Mouse (Mus musculus) intestine, embryonic 15.5 days (tissue): ENCODE measurements around the gene Gm5475. TPM values are rescaled to one million over a fixed set of nuclear protein-coding genes. Genes with fewer than 3 reads are reported as not detected.

Experiments
- ATAC-seq: fragments of 200-750 bp; cut with Nextera tagmentation; 2 replicates; pipeline ENCODE4 v1.8.0; 2017; ENCODE audit warnings: moderate TSS enrichment, moderate library complexity
- H3K27ac ChIP-seq: fragments of 300-500 bp; sonication (generic); 2 replicates; pipeline ENCODE4 v1.5.1; 2015; ENCODE audit warnings: mild to moderate bottlenecking, inconsistent platforms
- H3K27me3 ChIP-seq: fragments of 300-500 bp; sonication (generic); replicated peaks from 2 replicates; pipeline ENCODE4 v1.6.1; 2015; ENCODE audit warnings: inconsistent platforms
- H3K36me3 ChIP-seq: fragments of 300-500 bp; sonication (generic); 2 replicates; pipeline ENCODE4 v1.6.1; 2015; ENCODE audit warnings: inconsistent platforms
- H3K4me1 ChIP-seq: fragments of 300-500 bp; sonication (generic); replicated peaks from 2 replicates; pipeline ENCODE4 v1.6.1; 2015; ENCODE audit warnings: inconsistent platforms
- H3K4me2 ChIP-seq: fragments of 300-500 bp; sonication (generic); replicated peaks from 2 replicates; pipeline ENCODE4 v1.6.1; 2015; ENCODE audit warnings: mild to moderate bottlenecking, inconsistent platforms
- H3K4me3 ChIP-seq: fragments of 300-500 bp; sonication (generic); replicated peaks from 2 replicates; pipeline ENCODE4 v1.5.1; 2015; ENCODE audit warnings: inconsistent platforms
- H3K9ac ChIP-seq: fragments of 300-500 bp; sonication (generic); 2 replicates; pipeline ENCODE4 v1.6.1; 2015; ENCODE audit warnings: inconsistent platforms
- H3K9me3 ChIP-seq: fragments of 300-500 bp; sonication (generic); 2 replicates; pipeline ENCODE4 v1.6.1; 2016; ENCODE audit warnings: inconsistent platforms
- WGBS: fragments of 180-500 bp; shearing (Covaris S2); methylation state at CpG from one replicate; pipeline ENCODE4 v1.1.7; 2015; 5-methylcytosine and 5-hydroxymethylcytosine counted together
- polyA plus RNA-seq: library from polyadenylated mRNA; unstranded; fragments of >200 nt; fragmentation: Nextera tagmentation; extraction: Ambion mirVana; gene quantifications from 2 replicates; pipeline ENCODE4 v1.2.1, GENCODE M21; 2015

Gm5475 gene
- polyA plus RNA-seq, 1 experiment from 2014 or later: 0.19 TPM

DNA sequence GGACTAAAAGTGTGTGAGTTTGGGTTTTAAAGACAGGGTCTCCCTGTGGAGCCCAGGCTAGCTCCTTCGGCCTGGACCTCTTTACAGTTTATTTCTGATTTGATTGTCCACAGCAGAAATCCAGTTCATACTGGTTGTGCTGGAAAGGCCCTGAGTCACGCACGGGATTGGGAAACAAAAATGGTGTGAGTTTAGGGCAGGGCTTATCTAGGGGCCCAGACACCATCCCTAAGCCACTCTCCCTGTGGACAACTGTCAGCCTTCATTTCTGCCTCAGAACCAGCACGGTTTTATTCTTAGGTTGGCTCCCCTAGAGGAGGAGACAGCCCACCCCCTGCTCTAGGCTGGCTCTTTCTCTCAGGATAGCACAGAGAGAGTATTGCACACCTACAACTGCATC is 11.3 kb downstream of the Gm5475 start:
- H3K4me3 ChIP-seq: no peak overlapping the region
- no peak for ATAC-seq
- no peak overlapping the region for H3K27ac ChIP-seq
- WGBS: 73% methylated on average over 4 of the region's 4 CpGs
- no peaks in the 10 kb centered on the region for H3K9me3 ChIP-seq
- H3K4me2 ChIP-seq: no peak overlapping the region
- no peak overlapping the region for H3K9ac ChIP-seq
- no peaks in the 10 kb centered on the region for H3K4me1 ChIP-seq
- H3K27me3 ChIP-seq: no peaks in the 10 kb centered on the region
- H3K36me3 ChIP-seq: no peaks in the 10 kb centered on the region

- no peak overlapping the region for H3K4me3 ChIP-seq
- no peaks in the 10 kb centered on the region for H3K27me3 ChIP-seq
- no peaks in the 10 kb centered on the region for H3K36me3 ChIP-seq
- no peaks in the 10 kb centered on the region for H3K9me3 ChIP-seq
- 56% methylated on average over 4 of the region's 4 CpGs for WGBS
- peak overlapping the region; percentile 42 for H3K27ac ChIP-seq
- H3K4me1 ChIP-seq: no peaks in the 10 kb centered on the region
- no peak overlapping the region for H3K9ac ChIP-seq
- H3K4me2 ChIP-seq: no peak overlapping the region
- ATAC-seq: peak; percentile 70
Measured at GRCm38 (mm10) chr15:100436112-100436511, 14.2 kb downstream of the Gm5475 start.

DNA sequence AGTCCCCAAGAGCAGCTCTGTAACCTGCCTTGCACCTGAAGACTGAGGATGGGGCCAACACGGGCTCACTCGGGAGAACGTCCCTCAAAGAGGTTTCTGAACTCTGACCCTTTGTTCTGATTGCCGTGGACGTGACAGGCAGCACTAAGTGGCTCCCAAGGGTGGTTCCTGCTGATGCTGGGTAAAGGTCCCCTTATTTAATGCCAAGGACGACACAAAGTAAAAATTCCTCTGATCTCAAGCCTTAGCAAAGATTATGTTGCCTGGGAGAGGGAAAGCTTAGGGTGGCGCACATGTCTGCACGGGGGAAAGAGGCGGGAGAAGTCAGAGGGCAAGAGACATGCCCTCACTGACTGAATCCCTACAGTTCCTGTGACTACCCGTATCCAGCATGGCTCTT is 14.6 kb downstream of the Gm5475 start:
- Histone ChIP-seq H3K4me1 (no peaks in the 10 kb centered on the region), H3K4me2 (no peak overlapping the region), H3K27me3 (no peaks in the 10 kb centered on the region), H3K36me3 (no peaks in the 10 kb centered on the region), H3K9ac (no peak overlapping the region), H3K4me3 (no peak overlapping the region), H3K27ac (peak overlapping the region; percentile 42), H3K9me3 (no peaks in the 10 kb centered on the region)
- ATAC-seq: peak; percentile 92
- WGBS: 55% methylated on average over 10 of the region's 10 CpGs

- Histone ChIP-seq H3K4me3 (peak overlapping the region; percentile 39), H3K9ac (peak overlapping the region; percentile 48), H3K27me3 (no peaks in the 10 kb centered on the region), H3K4me2 (peak overlapping the region; percentile 68), H3K36me3 (no peaks in the 10 kb centered on the region), H3K9me3 (no peaks in the 10 kb centered on the region), H3K27ac (peak overlapping the region; percentile 74), H3K4me1 (no peaks in the 10 kb centered on the region)
- WGBS: 5% methylated on average over 20 of the region's 31 CpGs
- ATAC-seq: peak; percentile 98
Measured at GRCm38 (mm10) chr15:100443126-100443922, 21.4 kb downstream of the Gm5475 start.

- no peaks in the 10 kb centered on the region; the same call in 1 of the 2 replicates for H3K4me1 ChIP-seq
- no peak overlapping the region for H3K27ac ChIP-seq
- no peak for ATAC-seq
- no peak overlapping the region for H3K4me3 ChIP-seq
- H3K36me3 ChIP-seq: no peaks in the 10 kb centered on the region
- WGBS: 57% methylated on average over 2 of the region's 2 CpGs
- H3K9ac ChIP-seq: no peak overlapping the region
- no peaks in the 10 kb centered on the region for H3K27me3 ChIP-seq
- no peak overlapping the region for H3K4me2 ChIP-seq
- no peaks in the 10 kb centered on the region for H3K9me3 ChIP-seq
Measured at GRCm38 (mm10) chr15:100446887-100447286, 24.9 kb downstream of the Gm5475 start.

GRCm38 (mm10) chr15:100448572-100448971 is 26.6 kb downstream of the Gm5475 start:
- ATAC-seq: no peak
- 63% methylated on average over 4 of the region's 4 CpGs for WGBS
- no peak overlapping the region for H3K9ac ChIP-seq

GRCm38 (mm10) chr15:100449495-100449894 is 27.5 kb downstream of the Gm5475 start:
- Histone ChIP-seq H3K9me3 (no peaks in the 10 kb centered on the region), H3K27ac (no peak overlapping the region), H3K27me3 (no peaks in the 10 kb centered on the region), H3K4me1 (no peaks in the 10 kb centered on the region; the same call in 1 of the 2 replicates), H3K4me2 (no peak overlapping the region), H3K36me3 (no peaks in the 10 kb centered on the region), H3K4me3 (no peak overlapping the region), H3K9ac (no peak overlapping the region)
- 77% methylated on average over 3 of the region's 3 CpGs for WGBS
- no peak for ATAC-seq

More at GRCm38 (mm10) chr15:100448572-100448971, 26.6 kb downstream of the Gm5475 start:
- H3K4me3 ChIP-seq: no peak overlapping the region
- H3K9me3 ChIP-seq: no peaks in the 10 kb centered on the region
- H3K36me3 ChIP-seq: no peaks in the 10 kb centered on the region
- no peak overlapping the region for H3K4me2 ChIP-seq
- no peaks in the 10 kb centered on the region; the same call in 1 of the 2 replicates for H3K4me1 ChIP-seq
- H3K27me3 ChIP-seq: no peaks in the 10 kb centered on the region
- H3K27ac ChIP-seq: no peak overlapping the region

GRCm38 (mm10) chr15:100451245-100451644 is 29.3 kb downstream of the Gm5475 start:
- H3K4me2 ChIP-seq: 0 out of 2 replicates have a peak overlapping the region, but pooled peaks have one; percentile 6
- no peaks in the 10 kb centered on the region for H3K9me3 ChIP-seq
- no peak overlapping the region for H3K4me3 ChIP-seq
- no peak for ATAC-seq
- no peaks in the 10 kb centered on the region for H3K27me3 ChIP-seq
- 59% methylated on average over 16 of the region's 16 CpGs for WGBS
- H3K27ac ChIP-seq: no peak overlapping the region
- no peak overlapping the region for H3K9ac ChIP-seq
- H3K4me1 ChIP-seq: no peaks in the 10 kb centered on the region; the same call in 1 of the 2 replicates
- H3K36me3 ChIP-seq: no peaks in the 10 kb centered on the region

- H3K36me3 ChIP-seq: no peaks in the 10 kb centered on the region
- H3K9ac ChIP-seq: no peak overlapping the region
- H3K27me3 ChIP-seq: no peaks in the 10 kb centered on the region
- no peak for ATAC-seq
- H3K4me2 ChIP-seq: no peak overlapping the region
- no peak overlapping the region for H3K27ac ChIP-seq
- H3K4me1 ChIP-seq: no peaks in the 10 kb centered on the region; the same call in 1 of the 2 replicates
- H3K4me3 ChIP-seq: no peak overlapping the region
- WGBS: 79% methylated on average over 11 of the region's 11 CpGs
- no peaks in the 10 kb centered on the region for H3K9me3 ChIP-seq
Measured at GRCm38 (mm10) chr15:100452486-100452885, 30.5 kb downstream of the Gm5475 start.

- H3K9me3 ChIP-seq: no peaks in the 10 kb centered on the region
- no peak overlapping the region for H3K4me3 ChIP-seq
- no peak for ATAC-seq
- no peaks in the 10 kb centered on the region for H3K27me3 ChIP-seq
- H3K4me1 ChIP-seq: no peaks in the 10 kb centered on the region; the same call in 1 of the 2 replicates
- H3K4me2 ChIP-seq: no peak overlapping the region
- H3K9ac ChIP-seq: no peak overlapping the region
- no peak overlapping the region for H3K27ac ChIP-seq
- WGBS: 71% methylated on average over 7 of the region's 7 CpGs
- H3K36me3 ChIP-seq: no peaks in the 10 kb centered on the region
Measured at GRCm38 (mm10) chr15:100456356-100456991, 34.5 kb downstream of the Gm5475 start.

DNA sequence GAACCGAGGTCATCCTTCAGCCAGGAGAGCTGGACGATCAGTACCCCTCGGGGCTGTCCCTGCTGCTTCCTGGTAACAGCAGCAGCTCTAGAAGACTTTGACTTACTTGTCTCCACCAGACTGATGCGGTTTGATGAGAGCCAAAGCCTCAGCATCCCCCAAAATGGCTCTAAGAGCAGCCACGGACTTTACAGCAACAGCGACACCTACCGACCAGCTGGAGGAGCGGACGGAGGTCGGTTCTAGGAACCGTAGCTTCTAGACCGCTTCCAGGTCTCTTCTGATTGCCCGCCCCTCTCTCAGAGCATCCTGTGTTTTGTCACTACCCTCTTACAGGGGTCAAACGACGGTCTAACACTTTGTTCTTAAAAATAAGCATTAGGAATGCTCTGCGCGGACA is 35.4 kb downstream of the Gm5475 start:
- ATAC-seq: peak; percentile 37

DNA sequence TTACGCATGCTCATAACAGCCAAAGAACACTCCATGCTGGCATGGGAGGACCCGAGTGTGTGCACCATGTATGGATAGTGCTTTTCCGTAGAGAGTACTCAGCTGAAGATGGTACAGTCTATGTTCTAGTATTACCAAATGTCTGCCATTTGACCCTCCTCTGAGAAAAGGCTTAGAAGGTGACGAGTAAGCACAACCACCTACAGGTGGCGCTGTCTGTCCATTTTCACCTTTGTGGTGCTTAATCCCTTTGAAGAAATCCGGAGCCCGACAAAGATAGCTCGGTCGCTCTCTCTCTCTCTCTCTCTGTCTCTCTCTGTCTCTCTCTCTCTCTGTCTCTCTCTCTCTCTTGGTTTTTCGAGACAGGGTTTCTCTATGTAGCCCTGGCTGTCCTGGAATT is 36.1 kb downstream of the Gm5475 start:
- Histone ChIP-seq H3K9ac (no peak overlapping the region), H3K27me3 (no peaks in the 10 kb centered on the region), H3K4me1 (no peaks in the 10 kb centered on the region), H3K4me2 (no peak overlapping the region), H3K9me3 (no peaks in the 10 kb centered on the region), H3K27ac (no peak overlapping the region), H3K36me3 (no peaks in the 10 kb centered on the region), H3K4me3 (no peak overlapping the region)
- ATAC-seq: no peak
- WGBS: 41% methylated on average over 10 of the region's 10 CpGs

More for the DNA sequence above, 35.4 kb downstream of the Gm5475 start:
- Histone ChIP-seq H3K4me1 (no peaks in the 10 kb centered on the region), H3K4me2 (0 out of 2 replicates have a peak overlapping the region, but pooled peaks have one; percentile 37), H3K36me3 (no peaks in the 10 kb centered on the region), H3K27me3 (no peaks in the 10 kb centered on the region), H3K4me3 (no peak overlapping the region; the same call in 1 of the 2 replicates), H3K27ac (no peak overlapping the region), H3K9me3 (no peaks in the 10 kb centered on the region), H3K9ac (no peak overlapping the region)
- WGBS: 4% methylated on average over 17 of the region's 17 CpGs
